Mouse (Mus musculus): ENCODE measurements around the gene Nyap1.

- TF ChIP-seq CTCF (IDR thresholded peaks at IDR 0.05; ENCODE audit: insufficient read depth, low read depth, low read length) (no peak), POLR2A (IDR thresholded peaks at IDR 0.05; ENCODE audit: insufficient read depth, low read depth, low read length) (no peak)
Observed at GRCm38 (mm10) chr5:137757887-137758286, 16.5 kb upstream of the Nyap1 start.

Data from olfactory bulb, adult 2 months (tissue).